Mouse (Mus musculus) heart, adult 2 months (tissue): ENCODE data around the gene Zc3h10.

Experiments used
- CTCF ChIP-seq: fragments of 200-600 bp; IDR thresholded peaks from 2 replicates; pipeline ENCODE4 v1.8.1; 2022; ENCODE audit warnings: antibody characterized with exemption, mild to moderate bottlenecking, moderate library complexity
- POLR2A ChIP-seq: fragments of 200-500 bp; IDR thresholded peaks from 2 replicates; pipeline ENCODE4 v1.6.1; 2011; ENCODE audit warnings: mild to moderate bottlenecking, low read depth, low read length, control low read depth; ENCODE audit not compliant: insufficient read depth

GRCm38 (mm10) chr10:128525671-128526308 lies 21.8 kb downstream of the Zc3h10 start, which contains the start of gene Esyt1:
- TF ChIP-seq POLR2A (peak; percentile 73), CTCF (peak; percentile 70)
